Mouse (Mus musculus) forebrain, embryonic 11.5 days (tissue): ENCODE measurements at regions not wholly inside any gene's neighbourhood (a gene's known extent, or its start where the extent isn't known, plus 50 kb on each side); places are given as distances from the start of the nearest gene placed in this dataset.

ENCODE experiments used
- ATAC-seq: fragments of 200-750 bp; cut with Nextera tagmentation; replicated peaks from 2 replicates; pipeline ENCODE4 v1.8.0; 2017; ENCODE audit warnings: moderate TSS enrichment; ENCODE audit not compliant: low FRiP score
- DNase-seq: peaks from one replicate; pipeline ENCODE4 v3.0.0-alpha.2; 2017; ENCODE audit warnings: low spot score
- H3K27ac ChIP-seq: fragments of 300-500 bp; sonication (generic); 2 replicates; pipeline ENCODE4 v1.5.1; 2014; ENCODE audit warnings: low read depth, low read length
- H3K27me3 ChIP-seq: fragments of 300-500 bp; sonication (generic); 2 replicates; pipeline ENCODE4 v1.6.1; 2014; ENCODE audit warnings: mild to moderate bottlenecking, low read length, mixed read lengths; ENCODE audit not compliant: control insufficient read depth, insufficient read depth
- H3K36me3 ChIP-seq: fragments of 300-500 bp; sonication (generic); 2 replicates; pipeline ENCODE4 v1.6.1; 2014; ENCODE audit warnings: mild to moderate bottlenecking, low read length, moderate library complexity, mixed read lengths; ENCODE audit not compliant: control insufficient read depth, insufficient read depth
- H3K4me1 ChIP-seq: fragments of 300-500 bp; sonication (generic); replicated peaks from 2 replicates; pipeline ENCODE4 v1.6.1; 2014; ENCODE audit warnings: low read length, mixed read lengths; ENCODE audit not compliant: control insufficient read depth, insufficient read depth
- H3K4me2 ChIP-seq: fragments of 300-500 bp; sonication (generic); 2 replicates; pipeline ENCODE4 v1.6.1; 2014; ENCODE audit warnings: low read depth, mild to moderate bottlenecking, low read length, moderate library complexity, mixed read lengths; ENCODE audit not compliant: severe bottlenecking
- H3K4me3 ChIP-seq: fragments of 300-500 bp; sonication (generic); 2 replicates; pipeline ENCODE4 v1.5.1; 2014; ENCODE audit warnings: low read depth, low read length
- H3K9ac ChIP-seq: fragments of 300-500 bp; sonication (generic); 2 replicates; pipeline ENCODE4 v1.6.1; 2014; ENCODE audit warnings: low read length
- H3K9me3 ChIP-seq: fragments of 300-500 bp; sonication (generic); 2 replicates; pipeline ENCODE4 v1.6.1; 2016; ENCODE audit warnings: low read length, mixed read lengths; ENCODE audit not compliant: control insufficient read depth
- WGBS: fragments of 180-500 bp; shearing (Covaris S2); extraction: QIAGEN DNeasy Blood & Tissue Kit; methylation state at CpG from one replicate; pipeline ENCODE4 v1.1.7; 2014; 5-methylcytosine and 5-hydroxymethylcytosine counted together

DNA sequence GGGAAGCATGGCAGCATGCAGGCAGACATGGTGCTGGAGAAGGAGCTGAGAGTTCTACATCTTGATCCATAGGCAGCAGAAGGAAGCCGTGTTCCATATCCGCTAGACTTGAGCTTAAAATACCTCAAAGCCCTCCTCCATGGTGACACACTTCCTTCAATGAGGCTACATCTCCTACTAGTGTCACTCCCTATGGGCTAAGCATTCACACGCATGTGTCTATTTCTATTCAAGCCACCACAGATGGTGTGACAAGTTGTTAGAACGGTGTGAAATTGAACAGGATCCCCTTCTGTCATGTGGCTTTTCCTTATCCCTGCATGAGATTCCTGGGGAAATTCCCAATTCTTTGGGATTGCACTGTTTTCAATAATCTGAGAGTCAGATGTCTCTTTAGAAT, 192.9 kb upstream of the Irx5 start:
- peaks cover 4% of the 10 kb centered on the region; the same call in 1 of the 2 replicates for H3K9me3 ChIP-seq
- H3K27ac ChIP-seq = no peak overlapping the region
- H3K4me1 ChIP-seq = peaks cover 7% of the 10 kb centered on the region
- H3K9ac ChIP-seq = no peak overlapping the region
- H3K36me3 ChIP-seq = no peaks in the 10 kb centered on the region
- no peak overlapping the region for H3K4me2 ChIP-seq
- no peak overlapping the region for H3K4me3 ChIP-seq
- 96% methylated on average over 4 of the region's 4 CpGs for WGBS
- H3K27me3 ChIP-seq = peaks cover 49% of the 10 kb centered on the region
- ATAC-seq (no peak), DNase-seq (no peak)

GRCm38 (mm10) chr8:92161002-92161401, 196.4 kb upstream of the Irx5 start:
- ATAC-seq = no peak
- Histone ChIP-seq H3K9me3 (peaks cover 4% of the 10 kb centered on the region; the same call in 1 of the 2 replicates), H3K36me3 (no peaks in the 10 kb centered on the region), H3K4me1 (no peaks in the 10 kb centered on the region; the same call in 1 of the 2 replicates), H3K9ac (no peak overlapping the region), H3K27me3 (peaks cover 64% of the 10 kb centered on the region), H3K4me3 (no peak overlapping the region), H3K27ac (no peak overlapping the region), H3K4me2 (no peak overlapping the region)
- 72% methylated on average over 2 of the region's 2 CpGs for WGBS
- no peak for DNase-seq

DNA sequence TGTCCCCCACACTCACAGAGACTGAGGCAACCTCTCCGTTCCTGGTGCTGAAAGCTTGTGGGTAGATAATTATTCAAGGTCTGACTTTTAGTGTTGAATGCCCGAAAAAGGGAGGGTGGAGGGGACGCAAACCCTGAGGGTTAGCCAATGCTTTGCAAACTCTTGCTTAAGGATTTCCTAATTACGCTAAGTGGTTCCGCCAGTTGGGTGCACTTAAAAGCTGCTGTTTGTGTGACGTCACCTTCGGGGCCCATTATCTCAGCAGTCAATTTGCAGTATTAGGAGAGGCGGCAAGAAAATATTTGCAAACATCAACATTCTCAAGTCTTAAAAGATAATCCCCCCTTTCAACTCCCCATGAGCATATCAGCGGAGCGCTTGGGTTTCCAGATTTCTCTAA, 199.2 kb upstream of the Irx5 start:
- Histone ChIP-seq H3K4me1 (no peaks in the 10 kb centered on the region; the same call in 1 of the 2 replicates), H3K27me3 (peaks cover 66% of the 10 kb centered on the region), H3K9ac (no peak overlapping the region), H3K4me3 (no peak overlapping the region), H3K36me3 (no peaks in the 10 kb centered on the region), H3K9me3 (peaks cover 4% of the 10 kb centered on the region; the same call in 1 of the 2 replicates), H3K4me2 (0 out of 2 replicates have a peak overlapping the region, but pooled peaks have one; percentile 5), H3K27ac (no peak overlapping the region)
- 16% methylated on average over 10 of the region's 10 CpGs for WGBS
- DNase-seq (no peak), ATAC-seq (no peak)

GRCm38 (mm10) chr8:92152478-92152877, 204.9 kb upstream of the Irx5 start:
- peaks cover 37% of the 10 kb centered on the region for H3K27me3 ChIP-seq
- no peak overlapping the region for H3K4me3 ChIP-seq
- H3K36me3 ChIP-seq = no peaks in the 10 kb centered on the region
- no peaks in the 10 kb centered on the region for H3K4me1 ChIP-seq
- no peak overlapping the region for H3K9ac ChIP-seq
- no peak for DNase-seq
- H3K9me3 ChIP-seq = no peaks in the 10 kb centered on the region
- no peak overlapping the region for H3K27ac ChIP-seq
- H3K4me2 ChIP-seq = no peak overlapping the region
- 85% methylated on average over 5 of the region's 5 CpGs for WGBS
- no peak for ATAC-seq

- no peak overlapping the region for H3K4me3 ChIP-seq
- no peaks in the 10 kb centered on the region for H3K4me1 ChIP-seq
- no peak overlapping the region for H3K4me2 ChIP-seq
- no peak overlapping the region for H3K9ac ChIP-seq
- DNase-seq (no peak), ATAC-seq (no peak)
- H3K36me3 ChIP-seq = no peaks in the 10 kb centered on the region
- WGBS = 90% methylated on average over 3 of the region's 3 CpGs
- H3K9me3 ChIP-seq = no peaks in the 10 kb centered on the region
- peaks cover 10% of the 10 kb centered on the region for H3K27me3 ChIP-seq
- no peak overlapping the region for H3K27ac ChIP-seq
These were observed 209.8 kb upstream of the Irx5 start for GRCm38 (mm10) chr8:92147672-92148071.

DNA sequence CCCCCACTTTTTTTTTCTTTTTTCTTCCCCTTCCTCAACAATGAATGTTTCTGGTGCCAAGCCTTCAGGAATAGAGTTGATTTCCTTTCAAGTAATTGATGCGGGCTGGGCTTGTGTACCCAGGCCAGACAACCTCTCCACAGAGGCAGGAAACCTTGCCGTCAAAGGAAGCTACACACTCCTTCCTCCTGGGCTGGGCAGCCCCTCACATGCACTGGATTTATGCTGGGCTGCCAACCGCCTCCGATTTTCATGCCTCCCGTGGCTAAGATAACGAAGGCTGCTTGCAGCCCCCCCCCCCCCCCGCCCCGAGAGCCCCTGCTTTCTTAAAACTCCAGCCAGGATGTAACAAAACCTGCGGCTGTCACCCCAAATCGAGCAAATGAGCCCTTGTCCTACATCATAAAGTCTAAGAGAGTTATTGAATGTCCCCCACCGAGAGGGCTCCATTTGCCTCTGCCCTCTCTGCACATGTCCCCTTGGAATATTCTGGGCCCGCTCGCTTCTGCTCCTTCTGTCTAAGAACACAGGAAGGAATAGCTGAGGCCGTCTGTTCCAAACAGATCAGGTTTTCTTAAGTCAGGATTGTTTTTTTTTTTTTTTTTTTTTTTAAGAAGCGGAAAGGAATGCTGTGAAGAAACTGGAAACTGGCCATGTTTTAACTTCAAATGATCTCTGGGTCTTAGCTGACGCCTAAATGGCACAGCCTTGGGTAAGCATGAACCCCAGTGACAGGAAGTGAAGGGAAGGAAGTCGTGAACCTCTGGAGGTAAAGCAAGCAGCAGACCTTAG, 220.1 kb upstream of the Irx5 start:
- H3K4me1 ChIP-seq = peaks cover 21% of the 10 kb centered on the region
- H3K27me3 ChIP-seq = peaks cover 56% of the 10 kb centered on the region
- no peak overlapping the region for H3K4me2 ChIP-seq
- no peaks in the 10 kb centered on the region for H3K9me3 ChIP-seq
- DNase-seq (peak; percentile 74), ATAC-seq (peak; percentile 65; the same call in 1 of the 2 replicates)
- no peak overlapping the region for H3K27ac ChIP-seq
- 7% methylated on average over 17 of the region's 17 CpGs for WGBS
- H3K4me3 ChIP-seq = no peak overlapping the region
- no peak overlapping the region for H3K9ac ChIP-seq
- no peaks in the 10 kb centered on the region for H3K36me3 ChIP-seq

DNA sequence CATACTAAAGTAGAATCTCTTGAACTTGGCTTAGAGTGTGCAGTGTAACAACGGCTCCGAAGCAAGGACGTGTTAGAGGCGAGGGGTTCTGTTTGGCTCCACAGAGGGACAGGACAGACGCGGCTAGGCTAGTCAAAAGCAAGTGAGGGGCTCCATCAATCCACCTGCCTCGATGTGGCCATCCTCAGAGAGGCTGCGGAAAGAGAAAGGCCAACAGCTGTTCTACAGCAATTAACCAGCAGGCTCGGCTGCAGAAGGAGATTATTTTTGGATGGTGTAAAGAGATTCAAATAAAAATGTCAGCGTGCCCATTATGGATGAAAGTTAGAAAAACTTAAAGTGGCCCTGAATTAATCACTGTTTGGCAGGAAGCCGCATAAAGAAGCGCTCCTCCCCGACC, 221.0 kb upstream of the Irx5 start:
- Histone ChIP-seq H3K27me3 (peaks cover 59% of the 10 kb centered on the region), H3K4me1 (peaks cover 21% of the 10 kb centered on the region), H3K4me2 (no peak overlapping the region), H3K9ac (no peak overlapping the region), H3K4me3 (no peak overlapping the region), H3K9me3 (no peaks in the 10 kb centered on the region), H3K36me3 (no peaks in the 10 kb centered on the region), H3K27ac (no peak overlapping the region)
- ATAC-seq (no peak), DNase-seq (peak; percentile 62)
- 16% methylated on average over 13 of the region's 13 CpGs for WGBS

GRCm38 (mm10) chr8:92134434-92134833, 223.0 kb upstream of the Irx5 start:
- 6% methylated on average over 5 of the region's 5 CpGs for WGBS
- H3K27me3 ChIP-seq = peaks cover 60% of the 10 kb centered on the region
- peaks cover 21% of the 10 kb centered on the region for H3K4me1 ChIP-seq
- DNase-seq (peak; percentile 79), ATAC-seq (peak; percentile 69)
- H3K4me2 ChIP-seq = peak overlapping the region; percentile 42; the same call in 1 of the 2 replicates
- no peak overlapping the region for H3K9ac ChIP-seq
- H3K27ac ChIP-seq = peak overlapping the region; percentile 32; the same call in 1 of the 2 replicates
- no peak overlapping the region for H3K4me3 ChIP-seq
- no peaks in the 10 kb centered on the region for H3K36me3 ChIP-seq
- no peaks in the 10 kb centered on the region for H3K9me3 ChIP-seq
